Mouse (Mus musculus) lung, postnatal 25 days (tissue): ENCODE data around the gene 4933406M09Rik.
A peak's percentile ranks its signal among the peaks of the same experiment; 100 is the strongest.

Experiments used
- DNase-seq: peaks from one replicate; pipeline ENCODE4 v3.0.0; 2022; ENCODE audit warnings: low spot score

The 4933406M09Rik gene

DNA sequence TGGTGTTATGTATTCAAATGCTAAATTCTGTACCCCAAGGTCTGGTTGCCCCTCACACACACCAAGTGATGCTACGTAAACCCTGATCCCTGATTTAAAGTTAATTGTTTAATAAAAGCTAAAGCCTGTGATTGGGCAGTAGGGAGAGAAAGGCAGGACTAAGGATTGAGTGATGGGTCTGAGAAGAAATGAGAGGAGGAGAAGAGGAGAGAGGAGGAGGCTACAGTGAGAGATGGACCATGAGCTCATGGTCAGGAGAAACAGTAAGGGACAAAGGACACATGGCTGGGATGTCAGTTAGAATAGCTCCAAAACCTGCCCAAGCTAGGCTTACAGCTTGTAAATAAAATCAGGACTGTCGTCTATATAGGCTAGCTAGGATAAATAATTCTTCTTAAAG is 4.7 kb upstream of the 4933406M09Rik start:
- DNase-seq = no peak

DNA sequence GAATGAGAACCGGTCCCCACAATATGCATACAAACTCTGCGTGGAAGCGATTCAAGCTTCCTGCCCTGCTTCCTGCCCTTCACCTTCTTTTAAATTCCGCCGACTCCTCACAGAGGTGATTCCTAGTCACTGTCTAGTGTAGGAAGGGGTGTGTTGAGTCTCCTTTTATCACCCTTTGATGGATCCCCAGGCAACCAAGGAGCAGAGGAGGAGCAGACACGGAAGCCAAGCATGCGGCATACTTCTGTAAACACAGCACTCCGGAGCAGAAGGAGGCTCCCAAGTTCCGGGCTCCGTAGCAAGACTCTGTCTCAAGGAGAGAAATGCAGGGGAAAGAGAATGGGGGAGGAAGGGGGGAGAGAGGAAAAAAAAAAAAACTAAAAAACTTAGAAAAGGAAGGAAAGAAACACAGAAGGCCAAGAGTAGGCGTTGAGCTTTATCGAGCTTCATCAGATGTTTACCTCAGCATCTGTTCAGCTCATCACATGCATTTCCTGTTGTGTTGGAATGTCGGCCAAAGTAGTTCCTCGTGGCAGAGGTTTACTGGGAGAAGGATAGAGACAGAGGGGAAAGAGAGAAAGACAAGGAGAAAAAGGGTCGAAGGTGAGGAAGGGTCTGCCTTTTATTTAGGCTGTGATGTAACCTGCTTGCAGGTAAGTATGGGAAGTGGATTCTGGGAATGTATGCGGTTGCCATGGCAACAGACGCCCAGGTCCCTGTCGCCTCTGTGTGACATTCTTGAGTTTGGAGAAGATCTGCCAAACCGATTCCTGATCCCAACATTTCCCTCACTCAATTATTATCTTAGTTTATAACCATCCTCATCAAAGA is 3.7 kb upstream of the 4933406M09Rik start:
- no peak for DNase-seq

GRCm38 (mm10) chr1:134384581-134384980 is 1.2 kb upstream of the 4933406M09Rik start:
- no peak for DNase-seq

- DNase-seq = no peak
Observed at GRCm38 (mm10) chr1:134385176-134385575, 564 bp upstream of the 4933406M09Rik start.

- no peak for DNase-seq
Observed at GRCm38 (mm10) chr1:134393827-134394226, 8.1 kb downstream of the 4933406M09Rik start.

DNA sequence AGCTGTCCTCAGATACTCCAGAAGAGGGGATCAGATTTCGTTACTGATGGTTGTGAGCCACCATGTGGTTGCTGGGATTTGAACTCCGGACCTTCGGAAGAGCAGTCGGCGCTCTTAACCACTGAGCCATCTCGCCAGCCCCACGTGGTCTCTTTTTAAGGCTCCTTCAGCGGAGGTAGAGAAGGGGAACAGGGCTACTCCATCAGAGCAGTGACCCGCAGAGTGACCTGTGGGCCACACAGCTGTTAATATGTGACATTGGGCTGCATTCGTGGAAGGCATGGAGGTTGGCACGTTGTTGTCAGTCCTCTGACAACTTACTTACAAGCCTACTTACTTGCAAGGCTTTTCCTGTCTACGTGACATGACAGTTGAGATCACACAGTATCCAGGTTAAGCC is 12.5 kb downstream of the 4933406M09Rik start:
- DNase-seq = no peak

GRCm38 (mm10) chr1:134399735-134400134 is 14.0 kb downstream of the 4933406M09Rik start:
- no peak for DNase-seq

DNA sequence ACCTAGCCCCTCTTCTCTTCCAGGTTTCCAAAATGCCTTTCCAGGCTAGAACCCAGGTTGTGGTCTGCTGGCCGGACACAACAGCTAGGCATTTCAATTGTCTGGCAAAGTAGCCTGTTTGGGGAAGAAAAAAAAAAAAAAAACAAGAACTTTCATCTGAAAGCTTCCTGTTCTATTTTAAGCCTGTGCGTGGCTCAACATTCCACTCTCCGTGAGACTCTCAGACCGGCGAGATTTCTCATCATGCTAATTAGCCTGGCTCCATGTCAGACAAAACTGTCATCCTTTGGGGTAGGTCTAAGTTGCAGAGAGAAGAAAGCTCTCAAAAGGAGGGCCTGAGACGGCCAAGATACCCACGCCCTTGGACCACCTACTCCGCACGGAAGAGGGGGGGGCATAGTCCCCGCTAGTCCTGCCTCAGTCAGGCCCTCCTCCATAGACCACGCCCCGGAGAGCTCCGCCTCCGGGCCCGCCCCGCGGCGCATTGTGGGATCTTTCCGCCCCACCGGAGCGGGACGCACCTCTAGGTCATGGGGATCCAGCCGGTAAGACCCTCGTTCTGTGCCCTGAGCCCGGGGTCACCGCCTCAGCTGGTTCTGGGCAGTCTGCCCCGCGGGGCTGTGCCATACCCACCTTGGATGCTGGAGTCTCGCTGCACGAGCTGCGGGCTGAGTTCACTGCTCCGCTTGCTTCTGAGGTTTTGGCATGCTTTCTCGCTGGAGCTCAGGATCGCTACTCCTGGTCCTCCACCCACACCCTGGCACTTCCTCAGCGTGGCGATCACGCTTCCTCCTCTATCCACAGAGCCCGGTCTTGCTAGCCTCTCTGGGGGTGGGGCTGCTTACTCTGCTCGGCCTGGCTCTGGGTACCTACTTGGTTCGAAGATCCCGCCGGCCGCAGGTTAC is 20.0 kb downstream of the 4933406M09Rik start, which contains the start of gene Cyb5r1:
Gene Cyb5r1 (plus strand): TSS at position 51 of the 905 bp plus-strand sequence.
- DNase-seq = peak; percentile 78

DNA sequence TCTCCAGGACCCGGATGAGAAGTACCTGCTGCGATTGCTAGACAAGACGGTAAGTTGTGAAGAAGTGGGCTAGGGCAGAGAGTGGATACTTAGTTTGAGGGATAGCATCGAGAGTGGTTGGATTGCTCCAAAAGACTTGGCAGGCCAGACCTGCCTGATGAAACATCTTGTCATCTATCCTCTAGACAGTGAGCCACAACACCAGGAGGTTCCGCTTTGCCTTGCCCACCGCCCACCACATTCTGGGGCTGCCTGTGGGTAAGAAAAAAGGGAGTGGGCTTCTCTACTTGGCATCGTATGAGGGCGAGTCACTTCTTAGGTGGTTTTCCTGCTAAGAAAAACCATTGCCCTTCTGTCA is 20.7 kb downstream of the 4933406M09Rik start:
- no peak for DNase-seq

- no peak for DNase-seq
Observed at GRCm38 (mm10) chr1:134408080-134408479, 22.3 kb downstream of the 4933406M09Rik start.

DNA sequence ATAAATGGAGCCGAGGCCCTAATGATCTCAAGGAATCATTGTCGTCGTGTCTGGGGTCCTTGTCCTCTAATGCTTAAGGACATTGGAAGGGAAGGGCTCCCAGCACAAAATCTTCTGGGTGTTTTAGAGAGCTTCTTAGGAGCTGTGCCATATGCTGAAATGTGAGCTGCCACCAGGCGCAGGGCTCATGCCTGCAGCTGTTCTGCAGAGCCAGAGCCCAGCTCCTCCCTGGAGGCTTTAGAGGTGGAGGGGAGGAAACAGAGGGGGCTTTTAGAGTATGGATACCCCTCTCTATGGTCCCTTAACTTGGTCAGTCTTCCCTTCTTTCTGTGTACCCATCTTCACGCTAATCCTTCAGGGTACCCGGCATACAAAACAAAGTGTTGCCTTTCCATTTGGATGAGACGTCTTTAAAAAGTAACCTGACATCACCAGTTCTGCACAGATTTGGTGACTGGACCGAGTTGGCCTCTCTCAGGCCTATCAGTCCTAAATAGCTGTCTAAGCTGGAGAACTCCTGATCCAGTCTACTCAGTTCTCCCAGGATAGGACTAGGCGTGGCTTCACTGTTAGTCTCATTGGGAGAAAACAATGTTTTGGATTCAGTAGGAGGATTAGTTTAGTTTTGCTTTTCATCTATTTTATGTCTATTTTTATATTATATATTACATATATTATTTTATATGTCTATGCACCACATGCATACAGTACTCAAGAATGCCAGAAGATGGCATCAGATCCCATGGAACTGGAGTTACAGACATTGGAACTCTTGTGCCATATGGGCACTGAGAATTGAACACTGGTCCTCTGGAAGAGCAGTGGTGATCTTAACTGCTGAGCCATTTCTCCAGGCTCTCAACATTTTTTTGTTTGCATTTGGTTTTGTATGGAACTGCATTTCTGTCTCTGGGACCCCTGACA is 26.2 kb downstream of the 4933406M09Rik start:
- DNase-seq = no peak

DNA sequence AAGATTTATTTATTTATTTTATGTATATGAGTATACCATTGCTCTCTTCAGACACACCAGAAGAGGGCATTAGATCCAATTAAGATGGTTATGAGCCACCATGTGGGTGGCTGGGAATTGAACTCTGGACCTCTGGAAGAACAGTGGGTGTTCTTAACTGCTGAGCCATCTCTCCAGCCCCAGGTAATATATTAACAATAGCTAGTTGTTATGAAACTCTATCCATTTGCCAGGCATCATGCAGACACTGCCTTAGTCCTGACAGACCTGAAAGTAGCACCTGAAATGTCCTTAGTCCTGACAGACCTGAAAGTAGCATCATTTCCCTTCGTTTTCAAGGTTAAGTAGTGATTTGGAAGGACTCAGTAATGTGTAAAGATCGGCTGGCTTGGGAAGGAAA is 28.3 kb downstream of the 4933406M09Rik start:
- DNase-seq = no peak

DNA sequence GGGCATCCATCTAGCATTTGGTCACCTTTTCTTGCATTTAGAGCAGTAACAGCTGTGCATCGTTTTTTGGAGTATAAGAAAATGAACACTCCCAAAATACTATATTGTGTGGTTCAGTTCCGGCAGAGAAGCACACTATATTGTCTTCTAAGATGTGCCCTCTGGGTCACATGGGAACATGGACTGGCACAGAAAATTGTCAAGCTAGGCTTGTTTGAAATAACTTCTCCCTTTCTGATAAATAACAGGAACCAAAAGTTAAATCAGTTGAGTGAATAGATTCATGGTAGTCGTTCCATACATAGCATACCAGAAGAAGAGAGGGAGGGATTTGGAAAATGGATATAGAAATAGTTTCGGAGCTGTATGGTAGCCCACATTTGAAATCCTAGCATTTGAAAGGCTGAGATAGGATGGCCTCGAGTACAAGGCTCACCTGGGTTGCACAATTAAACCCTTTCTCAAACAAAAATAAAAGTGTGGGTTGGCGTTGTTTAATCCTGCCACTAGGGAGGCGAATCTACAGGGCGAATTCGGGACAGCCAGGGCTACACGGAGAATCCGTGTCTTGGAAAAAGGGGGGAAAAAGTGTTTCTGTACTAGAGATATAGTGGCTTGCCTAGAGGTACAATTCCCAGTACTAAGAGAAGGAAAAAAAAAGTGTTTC is 28.9 kb downstream of the 4933406M09Rik start:
- no peak for DNase-seq

DNA sequence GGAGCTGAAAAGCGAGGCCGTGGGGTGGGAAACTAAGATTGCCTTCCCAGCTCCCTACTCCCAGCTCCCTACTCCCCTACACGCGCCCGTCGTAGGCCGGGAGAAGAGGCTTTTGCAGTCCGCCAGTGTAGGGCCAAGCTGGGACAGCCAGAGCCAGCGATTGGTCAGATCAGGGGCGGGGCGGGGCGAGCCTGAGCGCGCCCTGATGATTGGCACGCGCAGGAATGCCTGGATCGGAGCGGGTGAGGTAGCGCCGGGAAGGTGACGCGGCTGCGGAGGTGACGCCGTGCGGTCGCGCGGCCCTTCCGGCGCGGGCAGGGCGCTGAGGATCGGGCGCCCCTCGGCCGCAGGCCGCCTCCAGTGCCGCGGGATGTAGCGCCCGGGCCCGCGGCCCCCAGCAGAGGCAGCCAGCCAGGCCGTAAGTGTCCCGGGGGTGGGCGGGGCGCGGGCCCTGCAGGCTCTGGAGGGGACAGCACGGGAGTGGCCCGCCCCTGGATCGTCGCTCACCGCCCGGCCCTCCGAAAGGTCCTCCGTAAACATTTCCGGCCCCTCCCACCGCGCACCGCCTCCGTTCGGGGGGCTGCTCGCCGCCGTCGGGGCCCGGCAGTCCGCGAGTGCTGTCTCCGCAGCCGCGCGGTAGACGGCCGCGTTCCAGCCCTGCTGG is 29.6 kb downstream of the 4933406M09Rik start, which contains the start of gene Adipor1:
Gene Adipor1 (plus strand): TSS at position 211 of the 664 bp plus-strand sequence.
- DNase-seq = peak; percentile 99

DNA sequence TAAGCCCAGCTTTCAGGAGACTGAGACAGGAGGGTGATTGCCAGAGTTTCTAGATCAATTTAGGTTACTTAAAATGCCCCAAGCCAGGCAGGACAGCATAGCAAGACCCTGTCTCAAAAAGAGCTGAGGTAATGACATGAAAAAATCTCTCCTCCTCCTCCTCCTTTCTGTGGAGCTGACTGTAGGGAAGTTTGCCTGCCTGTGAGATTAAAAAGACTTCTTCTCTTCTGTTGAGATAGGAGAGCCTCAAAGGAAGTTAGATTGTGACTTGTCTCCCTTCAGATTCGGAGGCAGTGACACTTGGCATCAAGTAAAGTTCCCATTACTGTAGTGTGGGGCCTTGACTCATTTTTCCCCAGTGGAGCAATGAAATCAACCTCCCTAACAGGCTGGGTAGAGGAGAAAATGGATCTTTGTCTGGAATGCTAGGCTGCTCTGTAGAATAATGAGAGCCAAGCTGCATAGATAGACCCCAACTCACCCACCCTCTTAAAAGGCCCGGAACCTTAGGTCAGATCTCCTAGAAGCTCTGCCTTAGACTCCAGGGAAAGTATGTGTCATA is 32.8 kb downstream of the 4933406M09Rik start:
- no peak for DNase-seq

- DNase-seq = no peak
Observed at GRCm38 (mm10) chr1:134419176-134419575, 33.4 kb downstream of the 4933406M09Rik start.

GRCm38 (mm10) chr1:134419751-134420458 is 34.2 kb downstream of the 4933406M09Rik start:
- peak; percentile 62 for DNase-seq

- DNase-seq = no peak
Observed at GRCm38 (mm10) chr1:134423911-134424310, 38.2 kb downstream of the 4933406M09Rik start.

- DNase-seq = no peak
Observed at GRCm38 (mm10) chr1:134426289-134426688, 40.5 kb downstream of the 4933406M09Rik start.

DNA sequence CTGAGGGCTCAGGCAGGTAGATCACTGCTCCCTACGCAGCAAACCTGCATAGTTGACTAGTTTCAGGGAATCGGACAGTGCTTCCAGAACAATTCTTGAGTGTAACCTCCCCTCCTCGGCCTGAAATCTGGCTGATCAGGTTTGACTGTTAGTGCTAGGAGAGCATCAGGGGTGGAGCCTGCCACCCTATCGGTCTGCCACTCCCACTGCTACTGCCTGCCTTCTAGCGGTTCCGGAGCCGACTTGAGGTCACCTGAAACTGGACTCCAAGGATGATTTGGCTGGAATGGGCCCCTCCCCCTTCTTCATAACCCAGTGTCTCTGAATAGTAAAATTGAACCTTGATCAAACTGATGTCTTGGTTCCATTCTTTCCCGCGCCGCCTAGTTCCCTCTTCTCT is 47.3 kb downstream of the 4933406M09Rik start:
- no peak for DNase-seq
